Mouse (Mus musculus) bone marrow macrophage, adult 2 months (primary cell): ENCODE data around the gene 2310007B03Rik. TPM values are rescaled to one million over a fixed set of nuclear protein-coding genes. Genes with fewer than 3 reads are reported as not detected.

Source experiments
- H3K27ac ChIP-seq: 2 replicates; pipeline ENCODE4 v1.5.1; 2012; ENCODE audit warnings: low read depth, low read length; ENCODE audit not compliant: insufficient read depth
- H3K4me1 ChIP-seq: 2 replicates; pipeline ENCODE4 v1.6.1; 2012; ENCODE audit warnings: low read length; ENCODE audit not compliant: control insufficient read depth, insufficient read depth
- H3K4me3 ChIP-seq: 2 replicates; pipeline ENCODE4 v1.5.1; 2012; ENCODE audit warnings: mild to moderate bottlenecking, low read length, moderate library complexity; ENCODE audit not compliant: insufficient read depth
- CTCF ChIP-seq: IDR thresholded peaks from 2 replicates; pipeline ENCODE4 v1.5.1; 2012; ENCODE audit warnings: low read depth, mild to moderate bottlenecking, low read length, moderate library complexity
- POLR2A ChIP-seq: IDR thresholded peaks from 2 replicates; pipeline ENCODE4 v1.6.1; 2012; ENCODE audit warnings: mild to moderate bottlenecking, low read depth, low read length, borderline replicate concordance
- polyA plus RNA-seq: library from polyadenylated mRNA; stranded (reverse); fragments of >200 nt; gene quantifications from 2 replicates; pipeline ENCODE4 v1.2.4, GENCODE M21; 2012; ENCODE audit not compliant: missing spikeins, insufficient read depth, insufficient read length

The 2310007B03Rik gene
- polyA plus RNA-seq, 1 experiment = not detected

- Histone ChIP-seq H3K4me1 (no peaks in the 10 kb centered on the region), H3K4me3 (no peak overlapping the region), H3K27ac (no peak overlapping the region)
- TF ChIP-seq CTCF (no peak), POLR2A (no peak)
Measured at GRCm38 (mm10) chr1:93176525-93177332, 16.0 kb upstream of the 2310007B03Rik start.

- TF ChIP-seq POLR2A (no peak), CTCF (no peak)
- Histone ChIP-seq H3K27ac (no peak overlapping the region), H3K4me3 (no peak overlapping the region), H3K4me1 (no peaks in the 10 kb centered on the region)
Measured at GRCm38 (mm10) chr1:93175849-93176248, 15.1 kb upstream of the 2310007B03Rik start.

GRCm38 (mm10) chr1:93174399-93174798 lies 13.7 kb upstream of the 2310007B03Rik start:
- TF ChIP-seq CTCF = peak; percentile 97
- TF ChIP-seq POLR2A = no peak
- no peak overlapping the region for H3K4me3 ChIP-seq
- no peaks in the 10 kb centered on the region for H3K4me1 ChIP-seq
- no peak overlapping the region for H3K27ac ChIP-seq

- TF ChIP-seq CTCF = no peak
- no peak for TF ChIP-seq POLR2A
- Histone ChIP-seq H3K4me3 (no peak overlapping the region), H3K4me1 (no peaks in the 10 kb centered on the region), H3K27ac (no peak overlapping the region)
Measured at GRCm38 (mm10) chr1:93173665-93174064, 12.9 kb upstream of the 2310007B03Rik start.

GRCm38 (mm10) chr1:93168295-93168775 lies 7.6 kb upstream of the 2310007B03Rik start, which contains the start of gene Crocc2:
Gene Crocc2, plus strand, starts transcription at chr1:93168725.
- Histone ChIP-seq H3K4me1 (peaks cover 22% of the 10 kb centered on the region), H3K27ac (no peak within 1 kb of the TSS), H3K4me3 (no peak within 1 kb of the TSS)
- TF ChIP-seq CTCF (no peak), POLR2A (no peak)

GRCm38 (mm10) chr1:93166346-93167079 lies 5.8 kb upstream of the 2310007B03Rik start:
- TF ChIP-seq CTCF = no peak
- TF ChIP-seq POLR2A = no peak
- H3K27ac ChIP-seq = no peak overlapping the region
- H3K4me1 ChIP-seq = peaks cover 22% of the 10 kb centered on the region
- no peak overlapping the region for H3K4me3 ChIP-seq

GRCm38 (mm10) chr1:93165447-93165846 lies 4.7 kb upstream of the 2310007B03Rik start:
- H3K4me1 ChIP-seq = peaks cover 22% of the 10 kb centered on the region
- no peak overlapping the region for H3K4me3 ChIP-seq
- TF ChIP-seq POLR2A = no peak
- no peak for TF ChIP-seq CTCF
- no peak overlapping the region for H3K27ac ChIP-seq

- peaks cover 22% of the 10 kb centered on the region for H3K4me1 ChIP-seq
- no peak overlapping the region for H3K27ac ChIP-seq
- H3K4me3 ChIP-seq = no peak overlapping the region
- TF ChIP-seq CTCF = no peak
- TF ChIP-seq POLR2A = no peak
Measured at GRCm38 (mm10) chr1:93162588-93162987, 1.8 kb upstream of the 2310007B03Rik start.

- H3K4me1 ChIP-seq = peaks cover 17% of the 10 kb centered on the region
- H3K4me3 ChIP-seq = no peak overlapping the region
- no peak for TF ChIP-seq CTCF
- no peak for TF ChIP-seq POLR2A
- H3K27ac ChIP-seq = no peak overlapping the region
Measured at GRCm38 (mm10) chr1:93161921-93162320, 1.2 kb upstream of the 2310007B03Rik start.

GRCm38 (mm10) chr1:93161350-93161749 lies 602 bp upstream of the 2310007B03Rik start:
- TF ChIP-seq CTCF (no peak), POLR2A (no peak)
- no peak overlapping the region for H3K4me3 ChIP-seq
- H3K4me1 ChIP-seq = peaks cover 11% of the 10 kb centered on the region
- no peak overlapping the region for H3K27ac ChIP-seq
